Mouse (Mus musculus): ENCODE measurements around the gene Mtor. TPM values are rescaled to one million over a fixed set of nuclear protein-coding genes. Genes with fewer than 3 reads are reported as not detected.
A peak's percentile ranks its signal among the peaks of the same experiment; 100 is the strongest.

The Mtor gene
- total RNA-seq, 4 experiments from 2014 or later: 85.6 to 96.1 (median 92.3) TPM

- no peak for DNase-seq (ENCODE audit: low spot score in 2 of 2)
Measured at GRCm38 (mm10) chr4:148481557-148482168, 33.3 kb downstream of the Mtor start.

- DNase-seq (ENCODE audit: low spot score in 2 of 2): no peak
Measured at GRCm38 (mm10) chr4:148484511-148484910, 36.1 kb downstream of the Mtor start.

DNA sequence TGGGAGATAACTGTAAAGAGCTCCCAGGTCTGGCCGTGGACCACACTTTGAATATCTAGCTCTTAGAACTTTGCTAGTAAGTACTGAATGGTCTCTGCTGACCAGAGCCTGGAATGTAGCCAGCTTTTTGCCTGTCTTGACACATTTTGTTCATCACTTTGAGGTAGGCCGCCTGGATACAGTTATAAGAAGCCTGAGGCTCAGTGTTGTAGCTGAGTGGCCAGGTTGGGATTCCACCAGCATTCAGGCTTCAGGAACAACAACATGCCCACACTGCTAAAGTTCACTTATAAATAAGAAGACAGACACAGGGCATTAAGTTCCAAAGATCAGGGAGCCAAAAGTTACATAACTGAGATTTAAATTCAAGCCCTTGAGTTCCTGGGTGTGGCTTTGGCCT, 39.4 kb downstream of the Mtor start:
- no peak for DNase-seq (ENCODE audit: low spot score in 2 of 2)

DNA sequence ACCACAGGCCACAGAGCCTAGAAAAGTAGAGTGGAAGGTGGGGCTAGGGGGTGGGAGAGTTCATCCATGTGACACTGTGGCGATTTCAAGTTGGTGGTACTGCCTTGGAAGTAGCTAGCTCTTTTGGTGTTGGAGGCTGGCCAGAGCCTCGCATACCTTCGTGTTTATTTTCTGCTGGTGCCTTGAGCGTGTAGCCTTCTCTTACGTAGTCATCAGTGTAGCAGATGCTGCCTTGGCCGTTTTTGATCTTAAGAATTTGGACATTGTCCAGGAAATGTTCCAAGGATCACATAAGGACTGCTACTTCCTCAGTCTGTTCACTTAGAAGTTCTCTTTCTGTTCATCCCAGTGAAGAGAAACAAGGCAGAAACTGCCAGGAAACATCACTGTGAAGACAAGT, 42.1 kb downstream of the Mtor start:
- no peak for DNase-seq (ENCODE audit: low spot score in 2 of 2)

- DNase-seq (ENCODE audit: low spot score in 2 of 2): no peak
Measured at GRCm38 (mm10) chr4:148491448-148491847, 43.0 kb downstream of the Mtor start.

DNA sequence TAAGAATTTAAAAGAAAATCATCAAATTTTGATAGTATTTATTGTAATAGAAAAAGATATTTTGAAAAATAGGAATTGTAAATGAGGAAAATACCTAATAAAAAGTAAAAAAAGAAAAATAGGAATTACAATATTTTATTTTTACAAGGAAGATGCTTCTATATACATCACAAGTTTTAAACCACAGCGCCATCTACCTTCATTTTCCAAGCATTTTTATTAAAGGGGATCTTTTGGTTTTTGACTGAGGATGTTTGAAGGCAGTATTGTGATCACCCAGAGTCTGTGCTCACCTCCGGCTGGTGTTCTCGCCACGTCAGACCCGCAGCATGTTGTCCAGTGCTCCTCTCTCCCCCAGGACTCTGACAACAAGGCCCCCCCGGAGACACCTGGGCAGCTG, 46.7 kb downstream of the Mtor start:
- DNase-seq (ENCODE audit: low spot score in 2 of 2): no peak

- peak in 1 of 2 experiments; percentile 58 for DNase-seq (ENCODE audit: low spot score in 2 of 2)
Measured at GRCm38 (mm10) chr4:148495874-148496689, 47.7 kb downstream of the Mtor start.

DNA sequence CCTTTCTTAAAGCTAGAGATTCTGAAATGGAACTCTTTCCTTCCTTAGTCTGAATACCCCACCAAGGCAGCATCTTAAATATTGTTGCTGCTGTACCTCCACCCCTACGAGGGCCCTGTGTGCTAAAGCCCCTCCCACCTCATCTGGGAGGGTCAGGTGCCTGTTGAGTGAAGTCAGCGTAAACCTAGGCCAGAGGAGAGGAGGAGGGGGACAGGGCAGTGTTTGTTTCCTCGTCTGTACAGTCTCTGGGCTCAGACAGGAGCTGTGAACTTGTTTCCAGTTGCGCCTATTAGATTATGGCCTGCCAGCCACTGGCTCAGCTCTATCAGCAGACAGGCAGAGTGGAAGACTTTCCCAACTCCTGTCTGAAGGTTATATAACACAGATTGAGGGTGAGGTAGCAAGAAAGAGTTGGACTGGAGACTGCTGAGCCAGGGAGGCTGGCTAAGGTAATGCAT, 52.0 kb downstream of the Mtor start, which contains the start of gene Angptl7:
Gene Angptl7, minus strand, starts transcription at position 51 of the 458 bp plus-strand sequence.
- no peak for DNase-seq (ENCODE audit: low spot score in 2 of 2)

GRCm38 (mm10) chr4:148504497-148504959, 56.1 kb downstream of the Mtor start:
- DNase-seq (ENCODE audit: low spot score in 2 of 2): no peak

- no peak for DNase-seq (ENCODE audit: low spot score in 2 of 2)
Measured at GRCm38 (mm10) chr4:148507585-148507984, 59.2 kb downstream of the Mtor start.

DNA sequence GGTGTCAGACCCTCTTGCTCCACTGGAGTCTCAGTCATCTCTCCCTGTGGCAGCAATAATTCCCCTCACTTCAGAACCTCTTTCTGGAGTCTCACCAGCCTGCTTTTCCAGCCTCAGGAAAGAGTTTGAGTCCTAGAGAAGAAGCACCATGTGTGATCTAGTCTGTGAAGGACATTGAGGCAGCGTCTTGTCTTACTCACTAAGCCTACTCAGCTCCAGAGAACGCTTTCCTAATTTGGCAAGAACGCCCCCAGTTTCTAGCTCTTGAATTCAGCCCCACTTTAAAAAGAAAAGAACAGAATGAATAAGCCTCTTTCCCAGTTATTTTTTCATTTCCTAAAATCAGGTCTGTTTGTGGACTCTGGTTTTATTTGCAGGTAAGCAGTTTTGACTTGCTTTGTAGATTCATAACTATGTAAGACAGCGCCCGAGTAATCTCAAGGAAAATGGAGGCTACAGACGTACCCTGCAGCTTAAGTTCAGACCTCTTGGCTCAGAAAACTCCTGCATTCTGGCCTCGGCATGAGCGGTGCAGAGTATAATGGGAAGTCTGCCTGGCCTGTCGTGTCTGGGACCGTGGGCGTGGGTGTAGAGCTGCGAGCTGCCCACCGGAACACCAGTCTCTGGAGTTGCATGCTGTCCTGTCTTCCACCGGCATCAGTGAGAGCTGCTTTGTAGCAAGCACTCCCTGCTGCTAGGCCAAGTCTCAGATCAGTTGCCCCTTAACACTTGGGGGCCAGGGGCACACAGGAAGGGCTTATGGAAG, 59.9 kb downstream of the Mtor start:
- peak in 1 of 2 experiments; percentile 50 for DNase-seq (ENCODE audit: low spot score in 2 of 2)

- no peak for DNase-seq (ENCODE audit: low spot score in 2 of 2)
Measured at GRCm38 (mm10) chr4:148509450-148510084, 61.2 kb downstream of the Mtor start.

- no peak for DNase-seq (ENCODE audit: low spot score in 2 of 2)
Measured at GRCm38 (mm10) chr4:148510691-148511090, 62.3 kb downstream of the Mtor start.

DNA sequence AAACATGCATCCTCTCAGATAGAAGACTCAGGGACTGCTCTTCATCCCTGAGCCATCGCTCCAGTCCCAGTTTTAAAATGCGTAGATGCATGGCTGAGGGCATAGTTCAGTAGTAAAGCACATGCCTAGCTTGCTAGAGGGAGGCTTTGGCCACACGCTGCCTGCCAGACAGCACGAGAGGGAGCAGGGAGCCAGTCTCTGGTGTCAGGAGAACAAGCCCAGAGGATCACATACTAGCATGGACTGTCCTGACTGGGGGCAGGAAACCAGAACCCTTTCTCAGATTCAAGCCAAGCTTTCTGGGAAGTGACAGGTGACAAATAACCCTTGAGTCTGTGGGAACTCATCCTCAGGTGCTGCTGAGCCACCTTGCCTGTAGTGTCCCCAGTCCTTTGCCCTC, 62.9 kb downstream of the Mtor start:
- no peak for DNase-seq (ENCODE audit: low spot score in 2 of 2)

GRCm38 (mm10) chr4:148513021-148513559, 64.7 kb downstream of the Mtor start:
- no peak for DNase-seq (ENCODE audit: low spot score in 2 of 2)

DNA sequence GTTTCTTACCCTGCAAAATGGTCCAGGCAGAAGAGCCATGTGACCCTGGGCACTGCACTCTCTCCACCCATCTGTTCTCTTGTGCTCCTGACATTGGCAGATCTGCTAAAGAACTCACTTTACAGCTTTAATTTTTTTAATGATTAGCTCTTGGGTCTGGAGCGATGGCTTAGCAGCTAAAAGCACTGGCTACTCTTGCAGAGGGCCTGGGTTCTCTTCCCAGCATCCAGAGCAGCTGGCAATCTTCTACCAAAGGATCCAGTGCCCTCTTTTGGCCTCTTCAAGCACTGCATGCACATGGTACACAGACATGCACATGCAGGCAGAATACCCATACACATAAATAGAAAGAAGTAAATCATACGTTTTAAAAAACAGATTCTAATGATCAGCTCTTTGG, 66.9 kb downstream of the Mtor start:
- DNase-seq (ENCODE audit: low spot score in 2 of 2): no peak

GRCm38 (mm10) chr4:148517809-148518208, 69.4 kb downstream of the Mtor start:
- no peak for DNase-seq (ENCODE audit: low spot score in 2 of 2)

- DNase-seq (ENCODE audit: low spot score in 2 of 2): no peak
Measured at GRCm38 (mm10) chr4:148518235-148518795, 69.9 kb downstream of the Mtor start.

- no peak for DNase-seq (ENCODE audit: low spot score in 2 of 2)
Measured at GRCm38 (mm10) chr4:148523538-148523937, 75.1 kb downstream of the Mtor start.

DNA sequence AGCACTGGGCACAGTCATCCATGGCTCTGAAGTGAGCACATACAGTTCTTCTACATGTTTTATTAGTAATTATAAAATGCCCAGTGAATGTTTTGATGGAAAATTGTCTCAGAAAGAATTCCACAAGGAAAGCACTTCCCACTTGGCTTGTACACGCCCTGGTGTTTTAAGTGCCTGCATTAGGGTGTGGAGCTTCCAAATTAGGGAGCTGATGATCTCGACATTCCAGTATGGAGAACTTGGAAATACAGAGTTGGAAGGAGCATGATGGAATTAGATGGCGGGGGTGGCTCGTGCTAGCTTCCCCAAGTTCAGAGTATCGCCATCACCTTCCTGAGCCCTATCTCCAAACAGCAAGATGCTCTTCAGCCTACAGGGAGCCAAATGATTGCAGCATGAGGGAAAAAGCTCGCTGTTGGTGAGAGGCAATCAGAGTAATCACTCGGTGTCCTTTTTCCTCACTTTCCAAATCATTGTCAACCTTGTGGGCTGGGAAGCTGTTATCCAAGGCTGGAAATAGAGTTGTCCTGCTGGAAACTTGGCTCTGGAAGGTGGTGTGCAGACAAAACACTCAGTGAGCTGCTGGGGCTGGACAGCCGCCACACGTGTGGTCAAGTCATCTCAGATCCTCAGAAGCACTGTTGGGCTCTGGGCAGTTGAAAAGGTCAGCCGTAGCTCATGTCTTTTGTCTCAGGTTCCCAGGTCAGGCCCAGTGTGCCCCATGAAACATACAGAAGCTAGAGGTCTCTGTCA, 78.9 kb downstream of the Mtor start:
- DNase-seq (ENCODE audit: low spot score in 2 of 2): no peak
